Mouse (Mus musculus): ENCODE data around the gene Psg28.

GRCm38 (mm10) chr7:18378295-18378694 lies 53.5 kb downstream of the Psg28 start:
- TF ChIP-seq CTCF (IDR thresholded peaks at IDR 0.05; ENCODE audit: low read depth) (no peak), EP300 (IDR thresholded peaks at IDR 0.05; ENCODE audit: low read depth) (no peak)
